Mouse (Mus musculus) cerebellum, adult 2 months (tissue): ENCODE measurements at regions not wholly inside any gene's neighbourhood (a gene's known extent, or its start where the extent isn't known, plus 50 kb on each side); places are given as distances from the start of the nearest gene placed in this dataset.

ENCODE experiments used
- DNase-seq, 2 experiments: peaks; one replicate each; pipeline ENCODE4 v3.0.0; 2021
- H3K27ac ChIP-seq: fragments of 200-500 bp; 2 replicates; pipeline ENCODE4 v1.5.1; 2012; ENCODE audit warnings: low read length, control low read depth, inconsistent platforms; ENCODE audit not compliant: insufficient read depth
- H3K27me3 ChIP-seq: fragments of 200-500 bp; 2 replicates; pipeline ENCODE4 v1.6.1; 2012; ENCODE audit warnings: inconsistent platforms, mild to moderate bottlenecking, low read length, moderate library complexity; ENCODE audit not compliant: control insufficient read depth, insufficient read depth
- H3K4me1 ChIP-seq: fragments of 200-500 bp; 2 replicates; pipeline ENCODE4 v1.6.1; 2011; ENCODE audit warnings: low read length; ENCODE audit not compliant: control insufficient read depth, insufficient read depth
- H3K4me3 ChIP-seq: fragments of 200-500 bp; replicated peaks from 2 replicates; pipeline ENCODE3; 2011; ENCODE audit warnings: mild to moderate bottlenecking, low read depth, low read length, control low read depth; ENCODE audit not compliant: insufficient read depth
- CTCF ChIP-seq: fragments of 200-500 bp; IDR thresholded peaks from 2 replicates; pipeline ENCODE4 v1.5.1; 2011; ENCODE audit warnings: low read depth, mild to moderate bottlenecking, control low read depth, low read length, moderate library complexity, borderline replicate concordance; ENCODE audit not compliant: insufficient read depth
- POLR2A ChIP-seq: fragments of 200-500 bp; IDR thresholded peaks from 2 replicates; pipeline ENCODE4 v1.6.1; 2011; ENCODE audit warnings: low read length, control low read depth, borderline replicate concordance; ENCODE audit not compliant: insufficient read depth
- WGBS: fragments of 180-500 bp; shearing (Covaris S2); methylation state at CpG from one replicate; pipeline ENCODE4 v1.1.7; 2018; 5-methylcytosine and 5-hydroxymethylcytosine counted together

GRCm38 (mm10) chr14:80789131-80789530 lies 805.2 kb downstream of the Olfm4 start:
- DNase-seq: no peak
- no peaks in the 10 kb centered on the region for H3K4me1 ChIP-seq
- H3K27me3 ChIP-seq: no peaks in the 10 kb centered on the region
- TF ChIP-seq CTCF (no peak), POLR2A (no peak)
- 89% methylated on average over 1 of the region's 1 CpGs for WGBS
- H3K27ac ChIP-seq: no peak overlapping the region
- no peak overlapping the region for H3K4me3 ChIP-seq

DNA sequence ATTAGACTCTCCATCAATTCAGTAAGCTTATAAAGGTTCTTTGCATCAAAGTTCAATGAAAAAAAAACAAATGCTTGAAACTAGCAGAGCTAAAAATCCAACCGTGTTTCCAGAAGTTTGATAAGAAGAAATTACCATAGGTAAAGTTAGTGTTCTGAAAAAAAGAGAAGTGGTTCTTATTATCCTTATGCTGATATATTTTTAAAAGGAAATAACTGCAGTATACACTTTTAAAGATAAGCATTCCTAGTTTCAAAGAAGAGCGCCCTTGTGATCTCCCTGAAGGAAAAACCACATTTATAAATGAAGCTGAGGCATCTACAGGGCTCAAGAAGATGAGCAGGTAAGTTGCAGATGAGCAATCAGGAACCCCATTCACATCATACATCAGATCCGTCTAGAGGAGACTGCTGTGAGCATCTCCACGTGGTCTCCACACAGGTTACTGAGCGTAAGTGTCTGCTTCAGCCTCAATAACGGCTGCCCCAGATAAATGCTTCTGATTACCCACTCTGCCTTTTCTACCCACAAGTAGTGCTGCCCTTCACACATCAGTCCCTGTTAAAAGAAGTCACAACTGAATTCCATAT lies 815.6 kb downstream of the Olfm4 start:
- 89% methylated on average over 6 of the region's 6 CpGs for WGBS
- no peak overlapping the region for H3K4me3 ChIP-seq
- no peaks in the 10 kb centered on the region for H3K4me1 ChIP-seq
- no peaks in the 10 kb centered on the region for H3K27me3 ChIP-seq
- no peak overlapping the region for H3K27ac ChIP-seq
- TF ChIP-seq POLR2A (no peak), CTCF (no peak)
- no peak for DNase-seq

- TF ChIP-seq POLR2A: no peak
- no peak for TF ChIP-seq CTCF
- no peak for DNase-seq
- H3K27me3 ChIP-seq: no peaks in the 10 kb centered on the region
- no peaks in the 10 kb centered on the region for H3K4me1 ChIP-seq
- no peak overlapping the region for H3K27ac ChIP-seq
- H3K4me3 ChIP-seq: no peak overlapping the region
- WGBS: 74% methylated on average over 3 of the region's 3 CpGs
Observed at GRCm38 (mm10) chr14:80830476-80830875, 846.6 kb downstream of the Olfm4 start.

DNA sequence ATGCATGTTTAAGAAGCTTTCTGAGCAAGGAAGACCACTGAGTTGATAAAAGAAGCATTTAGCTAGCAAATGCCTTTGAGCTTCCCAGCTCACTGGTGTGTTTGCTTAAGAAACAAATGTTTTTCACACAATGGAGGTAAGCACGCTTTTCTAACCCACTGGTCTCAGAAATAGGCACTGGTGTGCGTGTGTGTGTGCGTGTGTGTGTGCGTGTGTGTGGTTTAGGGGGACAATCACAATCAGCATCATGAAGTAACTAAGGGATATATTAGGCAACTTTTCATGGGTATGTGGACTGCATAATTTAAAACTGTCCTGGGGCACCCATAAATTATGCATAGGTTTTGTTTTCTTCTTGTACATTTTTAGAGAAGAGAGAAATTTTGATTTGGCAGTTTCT lies 860.7 kb downstream of the Olfm4 start:
- Histone ChIP-seq H3K4me3 (no peak overlapping the region), H3K27ac (no peak overlapping the region), H3K4me1 (peaks cover 6% of the 10 kb centered on the region; the same call in 1 of the 2 replicates), H3K27me3 (no peaks in the 10 kb centered on the region)
- WGBS: 72% methylated on average over 4 of the region's 4 CpGs
- DNase-seq: no peak
- TF ChIP-seq POLR2A (no peak), CTCF (no peak)

DNA sequence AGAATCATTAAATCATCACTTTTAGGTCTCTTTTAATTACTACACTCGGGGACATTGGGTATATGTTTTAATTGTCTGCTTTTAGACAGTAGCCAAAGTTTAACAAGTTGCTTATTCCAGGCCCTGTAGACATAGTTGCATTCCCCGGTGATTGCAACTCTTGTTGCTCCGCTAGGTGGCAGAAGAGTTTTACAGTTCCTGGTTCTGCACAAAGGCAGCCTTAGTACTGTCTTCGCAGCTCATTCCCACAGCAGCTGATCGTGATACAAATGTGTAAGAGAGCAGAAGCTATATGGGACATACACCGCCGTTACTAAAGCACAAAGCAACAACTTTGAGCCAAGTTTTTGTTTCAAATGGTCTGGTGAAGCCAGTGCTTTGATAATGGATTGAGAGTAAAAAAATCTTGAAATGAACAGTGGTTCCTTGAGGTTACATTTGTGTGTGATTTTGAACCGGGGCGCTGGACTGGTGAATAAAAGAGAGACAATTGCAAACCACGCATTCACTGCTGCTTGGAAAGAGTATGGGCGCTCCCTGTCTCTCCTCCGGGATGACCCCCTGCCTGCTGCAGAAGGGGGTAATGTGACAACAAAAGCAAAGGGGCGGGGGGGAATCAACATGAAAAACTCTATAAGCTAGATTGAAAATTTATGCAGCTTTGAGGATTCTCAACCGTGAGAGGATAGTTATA lies 861.8 kb downstream of the Olfm4 start:
- peak; percentile 73 to 80 for DNase-seq
- Histone ChIP-seq H3K27me3 (no peaks in the 10 kb centered on the region), H3K4me3 (no peak overlapping the region), H3K4me1 (peaks cover 6% of the 10 kb centered on the region; the same call in 1 of the 2 replicates), H3K27ac (no peak overlapping the region)
- WGBS: 15% methylated on average over 14 of the region's 14 CpGs
- TF ChIP-seq CTCF (peak; percentile 74), POLR2A (no peak)

DNA sequence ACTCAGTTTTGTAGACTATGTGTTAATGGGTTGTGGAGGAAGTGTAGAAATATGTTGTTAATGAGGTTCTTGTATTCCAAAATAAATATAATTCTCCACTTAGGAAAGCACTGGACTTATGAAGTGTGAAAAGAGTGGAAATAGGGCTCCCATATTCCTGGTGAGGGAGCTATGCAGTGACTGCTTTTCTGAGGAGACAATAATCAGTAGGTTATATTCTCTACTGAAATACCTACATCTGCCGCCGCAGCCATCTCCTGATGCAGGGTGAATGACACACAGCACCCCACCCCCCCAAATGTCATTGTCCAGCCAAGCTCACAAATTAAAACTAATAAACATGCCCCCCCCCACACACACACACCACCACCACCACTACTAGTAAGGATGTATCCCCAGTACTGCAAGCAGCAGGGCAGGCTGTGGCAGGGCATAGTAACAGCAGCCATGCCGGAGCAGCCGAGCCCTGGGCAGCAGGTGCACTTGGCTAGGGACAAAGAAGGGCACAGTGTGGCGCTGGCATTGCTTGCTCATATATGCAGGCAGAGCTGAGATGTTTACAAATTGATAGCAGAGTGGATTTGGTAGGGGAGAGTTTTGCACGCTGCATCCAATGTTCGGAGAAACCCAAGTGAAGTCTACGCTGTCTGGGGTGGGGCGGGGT lies 862.7 kb downstream of the Olfm4 start:
- no peak for TF ChIP-seq POLR2A
- TF ChIP-seq CTCF: no peak
- peak overlapping the region; percentile 2 for H3K4me3 ChIP-seq
- H3K4me1 ChIP-seq: peaks cover 6% of the 10 kb centered on the region; the same call in 1 of the 2 replicates
- peak; percentile 64 to 73 for DNase-seq
- 29% methylated on average over 9 of the region's 9 CpGs for WGBS
- no peaks in the 10 kb centered on the region for H3K27me3 ChIP-seq
- no peak overlapping the region for H3K27ac ChIP-seq
